Mouse (Mus musculus) thymus, adult 2 months (tissue): ENCODE results near the gene Thoc5.

Source experiments
- CTCF ChIP-seq: fragments of 200-500 bp; IDR thresholded peaks from 2 replicates; pipeline ENCODE4 v1.5.1; 2012; ENCODE audit warnings: mild to moderate bottlenecking, control low read depth, low read length, moderate library complexity, borderline replicate concordance; ENCODE audit not compliant: control insufficient read depth, poor library complexity, insufficient read depth; ENCODE audit errors: extremely low read depth
- POLR2A ChIP-seq: fragments of 200-500 bp; IDR thresholded peaks from 2 replicates; pipeline ENCODE4 v1.6.1; 2012; ENCODE audit warnings: mild to moderate bottlenecking, low read length, control low read depth, moderate library complexity; ENCODE audit not compliant: control insufficient read depth, poor library complexity, insufficient read depth; ENCODE audit errors: extremely low read depth

GRCm38 (mm10) chr11:4861816-4862604 lies 33.1 kb upstream of the Thoc5 start:
- TF ChIP-seq POLR2A: no peak
- TF ChIP-seq CTCF: no peak
